Mouse (Mus musculus) layer of hippocampus, postnatal 36 days (tissue): Measurements from ENCODE around the gene Acad9. TPM values are rescaled to one million over a fixed set of nuclear protein-coding genes. Genes with fewer than 3 reads are reported as not detected.
"Not testable (repeated sequence)": the region's sequence is repeated elsewhere in the genome, so short reads cannot be mapped to it uniquely, and the experiment has no call there.

Source experiments
- DNase-seq, 2 experiments: peaks; one replicate each; pipeline ENCODE4 v3.0.0; 2022
- total RNA-seq, 2 experiments: library from RNA; stranded (reverse); gene quantifications; 2 replicates each; pipeline ENCODE4 v1.2.3; 2021

Acad9 gene
- total RNA-seq, 2 experiments from 2014 or later, result 43.7 to 51.1 TPM

DNA sequence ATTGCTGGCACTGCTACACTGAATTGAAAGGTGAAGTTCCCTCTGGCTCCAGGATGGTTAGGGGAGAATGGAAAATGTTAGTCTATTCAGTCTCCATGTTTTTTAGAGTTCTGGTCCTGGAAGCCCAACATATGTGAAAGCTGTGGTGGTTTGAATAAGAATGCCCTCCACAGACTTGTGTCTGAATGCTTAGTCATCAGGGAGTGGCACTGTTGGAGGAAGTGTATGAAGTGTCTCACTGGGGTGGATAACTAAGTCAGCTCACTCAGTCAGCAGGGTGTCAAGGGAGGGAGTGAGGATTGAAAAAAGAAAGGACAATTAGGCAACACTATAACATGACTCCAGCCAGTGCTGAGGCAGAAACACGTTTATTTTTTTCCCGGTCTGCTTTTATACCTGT, 29.6 kb downstream of the Acad9 start:
- no peak for DNase-seq

GRCm38 (mm10) chr3:36116076-36116475, 50.3 kb downstream of the Acad9 start:
- no peak for DNase-seq

DNA sequence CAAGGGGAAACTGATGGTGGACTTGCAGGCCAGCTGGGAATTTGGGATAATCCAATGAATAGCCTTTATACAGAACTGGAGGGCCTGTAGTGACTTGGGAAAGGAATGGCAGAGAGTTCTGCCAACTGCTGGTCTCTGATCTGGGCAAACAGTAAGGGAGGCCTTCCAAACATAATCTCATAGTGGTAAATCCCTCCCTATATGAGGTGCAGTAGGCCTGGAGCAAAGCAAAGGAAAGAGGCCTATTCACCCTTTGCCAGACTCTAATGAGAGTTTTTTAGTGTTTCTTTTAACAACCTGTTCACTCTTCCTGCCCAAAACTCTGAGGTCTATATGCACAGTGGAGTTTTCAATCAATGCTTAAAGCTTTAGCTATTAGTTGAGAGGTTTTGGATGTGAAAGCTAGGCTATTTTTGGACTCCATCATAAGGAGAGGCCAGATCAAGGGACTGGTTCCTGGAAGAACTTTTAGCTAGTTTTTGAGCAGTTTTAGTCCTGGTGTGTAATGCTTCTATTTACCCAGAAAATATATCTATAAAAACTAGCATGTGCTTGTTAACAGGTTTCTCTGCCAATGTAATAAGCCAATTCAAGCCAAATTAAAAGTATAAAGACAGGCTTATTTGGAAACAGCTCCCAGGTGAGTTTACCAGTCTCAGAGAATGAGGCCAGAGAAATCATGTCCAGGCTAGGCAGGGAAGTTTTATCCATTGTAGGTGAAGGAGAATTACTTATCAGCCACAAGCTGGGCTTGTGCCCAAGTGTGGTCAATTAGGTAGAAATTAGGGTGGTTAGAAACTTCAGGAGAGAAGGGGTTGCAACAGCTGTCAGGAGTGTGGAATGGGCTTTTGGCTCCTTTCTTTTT, 54.1 kb downstream of the Acad9 start:
- no peak for DNase-seq

DNA sequence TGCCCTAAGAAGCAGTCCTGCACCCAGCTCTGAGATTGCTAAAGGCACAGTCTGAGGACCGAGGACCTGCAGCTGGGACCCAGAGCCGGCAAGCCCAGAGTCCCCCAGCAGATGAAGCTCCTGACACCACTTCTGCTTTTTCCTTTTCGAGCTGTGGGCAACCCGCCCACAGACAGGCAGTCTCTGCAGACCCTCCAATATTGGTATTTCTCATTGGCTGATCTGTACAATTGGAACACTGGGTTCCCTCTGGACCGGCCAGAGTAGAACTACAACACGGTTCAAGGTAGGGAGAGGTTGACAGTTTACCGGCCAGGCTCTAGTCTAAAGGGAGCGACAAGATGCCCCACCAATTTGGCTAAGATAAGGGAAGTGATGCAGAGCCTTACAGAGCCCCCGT, 60.4 kb downstream of the Acad9 start:
- DNase-seq, result not testable (repeated sequence)

GRCm38 (mm10) chr3:36136152-36136551, 70.4 kb downstream of the Acad9 start:
- no peak for DNase-seq

- DNase-seq, result no peak
Observed at GRCm38 (mm10) chr3:36137560-36137959, 71.8 kb downstream of the Acad9 start.

- no peak for DNase-seq
Observed at GRCm38 (mm10) chr3:36138171-36138660, 72.4 kb downstream of the Acad9 start.

DNA sequence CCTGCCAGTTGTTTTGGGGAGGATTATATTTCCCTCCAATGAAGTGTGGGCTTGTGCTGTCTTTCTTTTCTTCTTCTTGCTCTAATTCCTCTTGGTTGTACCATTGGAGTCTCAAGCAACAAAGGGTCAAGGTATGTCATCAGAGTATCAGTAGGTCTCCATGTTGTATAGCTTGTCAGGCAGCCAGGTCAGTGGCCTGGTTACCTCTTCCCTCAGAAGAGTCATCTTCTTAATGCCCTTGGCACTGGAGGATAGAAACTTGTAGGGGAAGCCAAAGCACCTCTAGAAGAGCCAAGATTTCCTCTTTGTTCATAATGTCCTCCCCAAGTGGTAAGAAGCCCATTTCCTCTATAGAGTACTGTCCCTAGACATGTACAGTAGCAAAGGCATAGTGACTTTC, 73.2 kb downstream of the Acad9 start:
- no peak for DNase-seq

Other genes starting within 250 kb of the Acad9 start
- gene Dcun1d1, start 128.5 kb upstream of the Acad9 start, total RNA-seq, result 10 to 100 TPM; 66.5 to 68.4 TPM
- gene Mccc1, start 65.3 kb upstream of the Acad9 start, total RNA-seq, result 10 to 100 TPM; 35.0 to 44.1 TPM
- not detected for gene Ccdc144b, start 12.4 kb upstream of the Acad9 start, total RNA-seq
- 10 to 100 TPM; 17.1 to 19.4 TPM for gene D3Ertd254e, start 85.0 kb downstream of the Acad9 start, total RNA-seq
- gene Qrfpr, start 156.3 kb downstream of the Acad9 start, total RNA-seq, result 1 to 10 TPM; 1.1 to 1.3 TPM